Mouse (Mus musculus) embryo, embryonic 10.5 days (tissue): ENCODE data around the gene Peak1.
A peak's percentile ranks its signal among the peaks of the same experiment; 100 is the strongest.
"Not testable (repeated sequence)": the region's sequence is repeated elsewhere in the genome, so short reads cannot be mapped to it uniquely, and the experiment has no call there.

ENCODE experiments used
- DNase-seq: peaks from one replicate; pipeline ENCODE4 v3.0.0-alpha.2; 2015; ENCODE audit warnings: low spot score

The Peak1 gene

DNA sequence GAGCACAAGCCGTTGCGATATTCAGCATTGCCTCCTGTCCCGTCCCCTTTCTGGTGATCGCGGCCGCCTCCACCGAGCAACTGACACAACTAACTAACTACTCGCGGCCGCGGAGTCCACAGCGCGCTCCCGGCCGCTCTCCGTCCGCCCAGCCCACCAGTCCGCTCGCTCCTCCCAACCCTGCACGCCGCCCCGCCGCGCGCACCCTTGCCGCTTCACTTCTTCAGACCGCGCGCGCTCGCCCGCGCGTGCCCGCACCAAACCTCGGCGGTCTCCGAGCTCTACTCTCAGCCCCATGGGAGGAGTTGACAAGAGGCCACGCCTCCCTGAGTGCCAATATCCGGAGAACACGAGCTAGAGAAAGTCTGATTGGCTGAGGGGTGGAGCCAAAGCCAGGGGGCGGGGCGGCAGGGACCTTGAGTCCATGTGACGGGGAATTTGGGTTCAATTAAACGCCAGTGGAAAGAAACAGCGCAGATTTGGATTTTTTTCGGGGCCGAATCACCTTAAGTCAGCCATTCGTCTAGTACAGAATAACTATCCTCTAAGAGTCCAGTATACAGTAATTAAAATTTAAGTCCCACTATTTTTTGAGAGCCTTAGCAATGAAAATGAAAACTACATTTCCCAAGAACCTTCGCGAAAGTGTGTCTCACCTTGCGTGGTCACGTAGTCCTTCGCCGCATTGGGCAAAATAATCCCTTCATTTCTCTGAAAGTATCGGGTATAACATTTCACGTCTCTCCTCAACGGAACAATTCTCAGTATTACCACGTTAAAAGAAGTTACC lies at the start of gene Peak1, which contains the start of gene Hmg20a:
TSS of gene Peak1 (minus strand) at position 120 of the 790 bp plus-strand sequence.
TSS of gene Hmg20a (plus strand) at position 662 of the 790 bp plus-strand sequence.
- peak; percentile 100 for DNase-seq

DNA sequence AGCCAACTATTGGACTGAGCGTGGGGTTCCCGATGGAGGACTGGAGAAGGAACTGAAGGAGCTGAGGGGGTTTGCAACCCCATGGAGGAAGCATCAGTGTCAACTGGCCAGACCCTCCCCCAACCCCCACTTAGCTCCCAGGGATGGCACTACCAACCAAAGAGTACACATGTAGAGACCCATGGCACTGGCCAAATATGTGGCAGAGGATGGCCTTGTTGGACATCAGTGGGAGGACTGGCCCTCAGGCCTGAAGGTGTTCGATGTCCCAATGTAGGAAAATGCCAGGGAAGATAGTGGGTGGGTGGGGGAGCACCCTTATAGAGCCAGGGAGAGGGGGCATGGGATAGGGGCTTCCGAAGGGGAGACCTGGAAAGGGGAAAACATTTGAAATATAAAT lies 48.4 kb upstream of the Peak1 start:
- DNase-seq: no peak

DNA sequence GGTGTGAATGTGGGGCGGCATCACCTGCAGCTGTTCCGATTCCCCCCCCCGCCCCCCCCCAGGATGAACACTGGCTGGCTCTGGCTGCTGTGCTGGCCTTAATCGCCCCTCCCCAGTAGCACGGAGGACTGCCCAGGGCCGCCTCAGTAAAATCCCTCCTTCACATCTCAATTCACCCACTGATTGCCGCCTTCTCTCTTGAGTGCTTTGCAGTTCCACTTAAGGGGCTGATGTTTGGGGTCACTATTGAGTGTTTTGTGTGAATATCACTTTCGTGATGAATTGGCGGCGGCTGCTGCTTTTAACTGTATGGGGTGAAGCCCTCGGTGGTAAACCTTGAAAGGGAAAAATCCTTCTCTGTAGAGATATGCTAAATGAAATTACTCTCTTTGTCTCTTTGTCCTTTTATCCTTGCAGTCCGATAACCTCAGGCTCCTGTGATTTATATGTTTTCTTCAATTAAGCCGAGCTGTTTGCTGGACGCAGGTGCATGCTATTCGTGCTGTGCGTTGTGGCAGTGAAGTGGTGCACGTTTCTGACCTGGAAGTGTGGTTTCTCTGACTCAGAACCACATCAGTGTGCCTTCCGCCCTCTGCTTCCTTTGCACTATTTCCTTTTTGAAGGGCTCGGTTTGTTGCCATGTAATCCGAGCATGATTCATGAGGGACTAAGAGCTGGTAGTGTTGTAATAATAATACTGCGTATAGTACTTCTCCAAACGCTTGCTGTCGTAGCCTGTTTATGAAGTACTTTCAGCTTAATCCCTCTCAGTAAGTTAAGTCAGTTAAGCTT lies 47.2 kb upstream of the Peak1 start:
- DNase-seq: peak; percentile 57

GRCm38 (mm10) chr9:56463686-56464515 lies 46.0 kb upstream of the Peak1 start:
- no peak for DNase-seq

DNA sequence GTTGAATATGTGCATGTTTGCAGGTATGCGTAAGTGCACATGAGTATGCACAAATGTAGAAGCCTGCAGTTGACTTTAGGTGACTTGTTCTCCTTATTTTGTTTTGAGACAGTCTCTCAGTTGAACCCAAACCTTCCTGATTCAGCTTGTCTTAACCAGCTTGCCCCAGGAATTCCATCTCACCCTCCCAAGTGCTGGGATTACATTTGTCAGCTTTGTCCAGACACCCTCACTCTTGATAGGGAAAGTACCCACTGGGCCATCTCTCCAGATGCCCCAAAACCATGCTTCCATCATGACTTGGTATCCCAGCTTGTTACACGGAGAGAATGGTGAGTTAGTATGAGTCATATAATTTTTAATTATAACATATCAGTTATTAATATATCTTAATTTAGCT lies 45.2 kb upstream of the Peak1 start:
- no peak for DNase-seq

- DNase-seq: no peak
Observed at GRCm38 (mm10) chr9:56462606-56463005, 44.7 kb upstream of the Peak1 start.

- DNase-seq: no peak
Observed at GRCm38 (mm10) chr9:56460987-56461386, 43.1 kb upstream of the Peak1 start.

DNA sequence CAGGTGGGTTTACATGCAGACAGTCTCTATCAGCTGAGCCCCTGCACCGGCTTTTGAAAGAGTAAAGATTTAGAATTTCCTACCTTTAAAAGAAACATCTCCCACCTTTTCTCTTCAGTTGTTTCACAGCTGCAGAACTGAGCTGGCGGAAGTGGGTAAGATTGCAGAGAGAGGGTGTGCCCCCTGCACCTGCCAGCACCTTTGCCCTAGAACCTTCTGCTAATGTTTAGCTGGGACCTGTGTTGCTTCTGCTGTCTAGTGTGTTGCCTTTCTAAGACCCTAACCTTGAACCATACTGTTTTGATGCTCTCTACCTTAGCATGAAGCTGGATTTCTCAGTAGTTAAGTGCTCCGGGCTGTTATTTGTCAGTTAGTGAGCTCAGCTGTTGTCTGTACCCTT lies 38.6 kb upstream of the Peak1 start:
- DNase-seq: no peak

- DNase-seq: no peak
Observed at GRCm38 (mm10) chr9:56453038-56453815, 35.4 kb upstream of the Peak1 start.

- DNase-seq: no peak
Observed at GRCm38 (mm10) chr9:56451570-56451969, 33.7 kb upstream of the Peak1 start.

GRCm38 (mm10) chr9:56439699-56440098 lies 21.8 kb upstream of the Peak1 start:
- DNase-seq: no peak

- DNase-seq: not testable (repeated sequence)
Observed at GRCm38 (mm10) chr9:56437300-56437892, 19.5 kb upstream of the Peak1 start.

- no peak for DNase-seq
Observed at GRCm38 (mm10) chr9:56435821-56436526, 18.1 kb upstream of the Peak1 start.

- DNase-seq: no peak
Observed at GRCm38 (mm10) chr9:56424861-56425260, 7.0 kb upstream of the Peak1 start.

GRCm38 (mm10) chr9:56421991-56422390 lies 4.1 kb upstream of the Peak1 start:
- DNase-seq: no peak

DNA sequence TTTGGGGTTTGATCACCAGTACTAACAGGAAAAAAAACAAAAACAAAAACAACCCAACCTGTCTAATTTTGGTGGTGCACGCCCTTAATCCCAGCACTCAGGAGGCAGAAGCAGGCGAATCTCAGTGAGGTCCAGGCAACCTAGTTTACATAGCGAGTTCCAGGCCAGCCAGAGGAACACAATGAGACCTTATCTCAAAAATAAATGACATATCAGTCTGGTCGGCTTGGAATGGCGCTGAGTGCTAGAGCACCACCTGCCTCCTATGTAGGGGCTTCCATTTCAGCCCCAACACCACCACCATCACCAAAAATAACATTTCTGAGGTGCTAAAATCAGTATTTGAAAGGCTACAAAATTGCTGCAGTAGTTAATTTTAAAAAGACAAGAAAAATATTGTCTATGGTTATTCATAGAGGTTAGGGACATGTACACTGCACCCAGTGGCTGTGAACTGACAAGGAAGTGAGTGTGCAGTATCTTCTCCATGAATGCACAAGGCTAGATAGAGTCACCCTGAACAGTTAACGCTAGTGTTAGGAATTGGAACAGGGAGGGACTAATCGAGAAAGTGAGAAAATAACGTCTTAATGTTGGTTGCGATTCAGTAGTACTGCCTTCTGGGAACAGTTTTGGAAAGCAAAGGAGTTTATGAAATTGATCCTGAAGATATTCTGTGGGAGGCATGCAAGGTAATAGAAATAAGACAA lies 3.2 kb upstream of the Peak1 start:
- DNase-seq: no peak

GRCm38 (mm10) chr9:56420236-56420635 lies 2.4 kb upstream of the Peak1 start:
- DNase-seq: no peak

GRCm38 (mm10) chr9:56418738-56419239 lies 922 bp upstream of the Peak1 start:
- peak; percentile 88 for DNase-seq

GRCm38 (mm10) chr9:56417415-56417947 lies 386 bp downstream of the Peak1 start:
- peak; percentile 83 for DNase-seq
